Comparison of ENCODE assay signal across 10 mouse cellular contexts in the genomic region with DNA sequence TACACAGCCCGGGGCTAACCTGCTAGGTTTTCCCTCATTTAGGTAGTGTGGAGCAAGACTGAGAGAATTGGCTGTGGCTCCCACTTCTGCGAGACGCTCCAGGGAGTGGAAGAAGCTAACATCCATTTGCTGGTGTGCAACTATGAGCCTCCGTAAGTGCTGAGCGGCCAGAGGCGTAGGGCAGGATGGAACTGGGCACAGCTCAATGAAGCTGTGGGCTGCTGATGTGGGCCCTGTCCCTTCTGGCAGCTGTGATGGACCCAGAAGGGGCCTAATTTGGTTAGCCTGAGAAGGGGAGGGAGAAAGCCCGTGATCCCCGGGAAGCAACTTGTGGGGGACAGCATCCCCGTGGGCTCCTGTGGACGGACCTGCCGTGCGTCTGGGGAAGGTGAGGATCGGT. TPM values are rescaled to one million over a fixed set of nuclear protein-coding genes. Genes with fewer than 3 reads are reported as not detected.
DNase-seq lines count a peak whose midpoint lies in the region; ATAC-seq and TF ChIP-seq lines count a peak whose summit lies in the region.
"Had no signal": no experiment of that assay in that cellular context is flagged by ENCODE, and none has a peak within 500 bp of the region (broad histone marks: within the 10 kb centered on the region; RNA-seq: fewer than 3 reads in every experiment).

No protein-coding gene starts in this region.

- no peak for DNase-seq in testis, postnatal 14 days (ENCODE audit: low spot score)
- no peak for DNase-seq in limb, embryonic 14.5 days (ENCODE audit: low spot score)
- no peak for DNase-seq in spleen, adult 12 weeks (ENCODE audit: low spot score)
- DNase-seq in B cell, adult 2 months: no peak
- no peak for DNase-seq in thymus, postnatal 10 days (ENCODE audit: low spot score in 2 of 2)
- DNase-seq: gastrocnemius, postnatal 25 days had no signal

- no peak overlapping the region for H3K27ac ChIP-seq in testis, adult 2 months (ENCODE audit: control insufficient read depth, insufficient read depth, low read depth, low read length)
- H3K27ac ChIP-seq in forebrain, embryonic 16.5 days (ENCODE audit: low read length): no peak overlapping the region
- no peak overlapping the region for H3K27ac ChIP-seq in limb, embryonic 14.5 days (replicated peaks; ENCODE audit: low read depth, low read length)
- H3K27ac ChIP-seq in neural tube, embryonic 15.5 days (replicated peaks): no peak overlapping the region

- H3K9me3 ChIP-seq in forebrain, embryonic 16.5 days (ENCODE audit: control insufficient read depth, low read length): no peaks in the 10 kb centered on the region
- H3K9me3 ChIP-seq in limb, embryonic 14.5 days (ENCODE audit: control insufficient read depth, low read length): no peaks in the 10 kb centered on the region
- no peaks in the 10 kb centered on the region for H3K9me3 ChIP-seq in neural tube, embryonic 15.5 days (replicated peaks)

- H3K27me3 ChIP-seq in testis, adult 2 months (ENCODE audit: control insufficient read depth, insufficient read depth, low read length): peaks cover 2% of the 10 kb centered on the region; the same call in 1 of the 2 replicates
- peaks cover 8% of the 10 kb centered on the region for H3K27me3 ChIP-seq in forebrain, embryonic 16.5 days (replicated peaks; ENCODE audit: control insufficient read depth, insufficient read depth, low read length)
- H3K27me3 ChIP-seq in limb, embryonic 14.5 days (ENCODE audit: control insufficient read depth, insufficient read depth, low read length): peaks cover 33% of the 10 kb centered on the region
- H3K27me3 ChIP-seq in neural tube, embryonic 15.5 days (replicated peaks): peaks cover 23% of the 10 kb centered on the region

- no peaks in the 10 kb centered on the region for H3K36me3 ChIP-seq in testis, adult 2 months (ENCODE audit: control insufficient read depth, insufficient read depth, low read length)
- H3K36me3 ChIP-seq in forebrain, embryonic 16.5 days (ENCODE audit: control insufficient read depth, insufficient read depth): no peaks in the 10 kb centered on the region
- peaks cover 9% of the 10 kb centered on the region; the same call in 1 of the 2 replicates for H3K36me3 ChIP-seq in limb, embryonic 14.5 days (ENCODE audit: control insufficient read depth, insufficient read depth, low read length)
- peaks cover 10% of the 10 kb centered on the region; the same call in 1 of the 2 replicates for H3K36me3 ChIP-seq in neural tube, embryonic 15.5 days

- peak overlapping the region; percentile 53; the same call in 1 of the 2 replicates for H3K9ac ChIP-seq in forebrain, embryonic 16.5 days (replicated peaks; ENCODE audit: low read depth, low read length)
- peak overlapping the region; percentile 52; the same call in 1 of the 2 replicates for H3K9ac ChIP-seq in limb, embryonic 14.5 days (ENCODE audit: low read depth, low read length, severe bottlenecking)
- peak overlapping the region; percentile 28; the same call in 1 of the 2 replicates for H3K9ac ChIP-seq in neural tube, embryonic 15.5 days (replicated peaks)

- 45% methylated on average over 13 of the region's 13 CpGs for WGBS in forebrain, embryonic 16.5 days
- 52% methylated on average over 13 of the region's 13 CpGs for WGBS in limb, embryonic 14.5 days
- 44% methylated on average over 13 of the region's 13 CpGs for whole genome bisulfite sequencing in neural tube, embryonic 15.5 days

- TF ChIP-seq CTCF in testis, adult 2 months (IDR thresholded peaks at IDR 0.05; ENCODE audit: control insufficient read depth, insufficient read depth, insufficient replicate concordance, low read depth, low read length): no peak

- no peak overlapping the region for H3K4me2 ChIP-seq in forebrain, embryonic 16.5 days (ENCODE audit: low read length)
- H3K4me2 ChIP-seq in limb, embryonic 14.5 days (replicated peaks; ENCODE audit: low read depth, low read length, severe bottlenecking): peak overlapping the region; percentile 61; the same call in 1 of the 2 replicates
- H3K4me2 ChIP-seq in neural tube, embryonic 15.5 days: peak overlapping the region; percentile 58

- H3K4me1 ChIP-seq in testis, adult 2 months (ENCODE audit: control insufficient read depth, insufficient read depth, low read length): peaks cover 52% of the 10 kb centered on the region
- peaks cover 16% of the 10 kb centered on the region for H3K4me1 ChIP-seq in forebrain, embryonic 16.5 days (replicated peaks; ENCODE audit: control insufficient read depth, insufficient read depth, low read length)
- peaks cover 21% of the 10 kb centered on the region; the same call in 1 of the 2 replicates for H3K4me1 ChIP-seq in limb, embryonic 14.5 days (ENCODE audit: control insufficient read depth, insufficient read depth, low read length)
- H3K4me1 ChIP-seq in neural tube, embryonic 15.5 days: peaks cover 35% of the 10 kb centered on the region

- H3K4me3 ChIP-seq in testis, adult 2 months (ENCODE audit: control insufficient read depth, low read depth, low read length): peak overlapping the region; percentile 72
- H3K4me3 ChIP-seq in forebrain, embryonic 16.5 days (replicated peaks; ENCODE audit: low read length): no peak overlapping the region
- H3K4me3 ChIP-seq in limb, embryonic 14.5 days (replicated peaks; ENCODE audit: low read length): no peak overlapping the region
- H3K4me3 ChIP-seq in neural tube, embryonic 15.5 days (replicated peaks): no peak overlapping the region
- H3K4me3 ChIP-seq: erythroblast, embryonic 14.5 days had no signal

- TF ChIP-seq POLR2A in testis, adult 2 months (IDR thresholded peaks at IDR 0.05; ENCODE audit: control insufficient read depth, low read depth, low read length): no peak
- TF ChIP-seq POLR2A in limb, embryonic 14.5 days (IDR thresholded peaks at IDR 0.05; ENCODE audit: borderline replicate concordance, extremely low read depth, insufficient read depth, insufficient read length): no peak

- ATAC-seq in forebrain, embryonic 16.5 days: no peak
- ATAC-seq in limb, embryonic 14.5 days (ENCODE audit: low FRiP score, low read depth): no peak
- no peak for ATAC-seq in neural tube, embryonic 15.5 days (ENCODE audit: low FRiP score)

RNA-seq across cellular contexts. Expression of gene Pi16, which starts 8.4 kb away (rescaled TPM):
- 4.3 and 5.9 TPM in 2 replicates for polyA plus RNA-seq in testis, adult 2 months (2012; rRNA removed)
- 1.2 and 2.0 TPM in 2 replicates for polyA plus RNA-seq in forebrain, embryonic 16.5 days (2015; fragmentation: Nextera tagmentation; extraction: Ambion mirVana)
- polyA plus RNA-seq in limb, embryonic 14.5 days (2012; rRNA removed): 2.0 and 2.6 TPM in 2 replicates
- 1.4 and 2.2 TPM in 2 replicates for polyA plus RNA-seq in limb, embryonic 14.5 days (2014; fragmentation: Nextera tagmentation; extraction: Ambion mirVana)
- 2.8 TPM in 2 replicates for polyA plus RNA-seq in neural tube, embryonic 15.5 days (2015; fragmentation: Nextera tagmentation; extraction: Ambion mirVana)

RNA-seq across cellular contexts. Expression of gene Mtch1, which starts 21.9 kb away (rescaled TPM):
- polyA plus RNA-seq in testis, adult 2 months (2012; rRNA removed): 43.5 and 46.5 TPM in 2 replicates
- 417 and 434 TPM in 2 replicates for polyA plus RNA-seq in forebrain, embryonic 16.5 days (2015; fragmentation: Nextera tagmentation; extraction: Ambion mirVana)
- 469 and 541 TPM in 2 replicates for polyA plus RNA-seq in limb, embryonic 14.5 days (2012; rRNA removed)
- polyA plus RNA-seq in limb, embryonic 14.5 days (2014; fragmentation: Nextera tagmentation; extraction: Ambion mirVana): 420 and 443 TPM in 2 replicates
- polyA plus RNA-seq in neural tube, embryonic 15.5 days (2015; fragmentation: Nextera tagmentation; extraction: Ambion mirVana): 453 and 482 TPM in 2 replicates

RNA-seq across cellular contexts. Expression of gene Fgd2, which starts 34.9 kb away (rescaled TPM):
- polyA plus RNA-seq in testis, adult 2 months (2012; rRNA removed): 33.4 and 38.3 TPM in 2 replicates
- polyA plus RNA-seq in forebrain, embryonic 16.5 days (2015; fragmentation: Nextera tagmentation; extraction: Ambion mirVana): 5.5 and 9.7 TPM in 2 replicates
- polyA plus RNA-seq in limb, embryonic 14.5 days (2012; rRNA removed): 9.4 and 10.8 TPM in 2 replicates
- polyA plus RNA-seq in limb, embryonic 14.5 days (2014; fragmentation: Nextera tagmentation; extraction: Ambion mirVana): 6.2 and 8.4 TPM in 2 replicates
- polyA plus RNA-seq in neural tube, embryonic 15.5 days (2015; fragmentation: Nextera tagmentation; extraction: Ambion mirVana): 3.7 and 9.8 TPM in 2 replicates

RNA-seq across cellular contexts. Expression of gene BC004004, which starts 57.2 kb away (rescaled TPM):
- polyA plus RNA-seq in testis, adult 2 months (2012; rRNA removed): 42.0 and 42.5 TPM in 2 replicates
- 102 and 108 TPM in 2 replicates for polyA plus RNA-seq in forebrain, embryonic 16.5 days (2015; fragmentation: Nextera tagmentation; extraction: Ambion mirVana)
- 58.7 and 64.6 TPM in 2 replicates for polyA plus RNA-seq in limb, embryonic 14.5 days (2012; rRNA removed)
- polyA plus RNA-seq in limb, embryonic 14.5 days (2014; fragmentation: Nextera tagmentation; extraction: Ambion mirVana): 85.3 and 87.6 TPM in 2 replicates
- polyA plus RNA-seq in neural tube, embryonic 15.5 days (2015; fragmentation: Nextera tagmentation; extraction: Ambion mirVana): 111 and 116 TPM in 2 replicates
